19 mouse cellular contexts compared by ENCODE assay signal in genomic region chr6:137141247-137141820, GRCm38 (mm10). TPM values are rescaled to one million over a fixed set of nuclear protein-coding genes. Genes with fewer than 3 reads are reported as not detected.
DNase-seq lines count a peak whose midpoint lies in the region; ATAC-seq lines count a peak whose summit lies in the region.
"Had no signal": no experiment of that assay in that cellular context is flagged by ENCODE, and none has a peak within 500 bp of the region (broad histone marks: within the 10 kb centered on the region; RNA-seq: fewer than 3 reads in every experiment).

No protein-coding gene starts in this region.

- no peak overlapping the region; the same call in 1 of the 2 replicates for H3K4me2 ChIP-seq in heart, embryonic 13.5 days
- H3K4me2 ChIP-seq in lung, embryonic 15.5 days: no peak overlapping the region
- H3K4me2 ChIP-seq: limb, embryonic 15.5 days had no signal

- H3K9me3 ChIP-seq in heart, embryonic 13.5 days: no peaks in the 10 kb centered on the region
- H3K9me3 ChIP-seq in lung, embryonic 15.5 days: no peaks in the 10 kb centered on the region
- H3K9me3 ChIP-seq: limb, embryonic 15.5 days had no signal

- H3K4me3 ChIP-seq in heart, embryonic 13.5 days: no peak overlapping the region
- H3K4me3 ChIP-seq in lung, embryonic 15.5 days: no peak overlapping the region
- H3K4me3 ChIP-seq: limb, embryonic 15.5 days had no signal

- no peak for ATAC-seq in heart, embryonic 13.5 days (ENCODE audit: extremely low read depth, insufficient number of reproducible peaks, low FRiP score, low TSS enrichment)
- ATAC-seq in lung, embryonic 15.5 days (ENCODE audit: borderline replicate concordance, extremely low read depth, low FRiP score, low TSS enrichment): no peak
- ATAC-seq in hematopoietic stem cell, adult 5-6 weeks (replicated peaks in 1 of 2; ENCODE audit: insufficient read depth in 1 of 2, low FRiP score in 2 of 2, low TSS enrichment in 1 of 2, low read depth in 1 of 2, poor library complexity in 2 of 2, severe bottlenecking in 2 of 2): peak; percentile 43 to 44
- ATAC-seq: forebrain, embryonic 14.5 days; inflammation-experienced regulatory T-cells, adult 6 months; midbrain, embryonic 16.5 days had no signal

- H3K36me3 ChIP-seq in heart, embryonic 13.5 days: no peaks in the 10 kb centered on the region
- no peaks in the 10 kb centered on the region for H3K36me3 ChIP-seq in lung, embryonic 15.5 days
- H3K36me3 ChIP-seq: limb, embryonic 15.5 days had no signal

- peaks cover 70% of the 10 kb centered on the region for H3K4me1 ChIP-seq in heart, embryonic 13.5 days
- peaks cover 59% of the 10 kb centered on the region for H3K4me1 ChIP-seq in lung, embryonic 15.5 days

- H3K27me3 ChIP-seq in heart, embryonic 13.5 days (replicated peaks): no peaks in the 10 kb centered on the region
- H3K27me3 ChIP-seq in lung, embryonic 15.5 days: no peaks in the 10 kb centered on the region
- H3K27me3 ChIP-seq: CH12.LX; limb, embryonic 15.5 days had no signal

- 30% methylated on average over 5 of the region's 5 CpGs for WGBS in heart, embryonic 13.5 days
- WGBS in lung, embryonic 15.5 days: 34% methylated on average over 5 of the region's 5 CpGs

- H3K27ac ChIP-seq in heart, embryonic 13.5 days (replicated peaks): no peak overlapping the region
- H3K27ac ChIP-seq in lung, embryonic 15.5 days: peak overlapping the region; percentile 89; the same call in 1 of the 2 replicates
- H3K27ac ChIP-seq: macrophage had no signal

- H3K9ac ChIP-seq in heart, embryonic 13.5 days: 0 out of 2 replicates have a peak overlapping the region, but pooled peaks have one; percentile 28
- H3K9ac ChIP-seq in lung, embryonic 15.5 days: no peak overlapping the region
- H3K9ac ChIP-seq: limb, embryonic 15.5 days had no signal

- DNase-seq in adrenal gland, adult (ENCODE audit: inconsistent age in 2 of 2, low spot score in 1 of 2): peak; percentile 69 to 89
- no peak for DNase-seq in adrenal gland, postnatal 4 days (ENCODE audit: low spot score in 2 of 2)
- no peak for DNase-seq in heart, adult 8-10 months (ENCODE audit: low spot score)
- no peak for DNase-seq in lung, postnatal 25 days (ENCODE audit: low spot score)
- DNase-seq in gastrocnemius, postnatal 25 days: no peak
- DNase-seq: cerebellum, adult 2 months; heart, adult 18-20 months; heart, postnatal 4 days; kidney, postnatal 14 days; right cerebral cortex, postnatal 25 days had no signal

RNA-seq across cellular contexts. Expression of gene Rerg, which starts 29.0 kb away (rescaled TPM):
- 100 to 1,000 TPM; 110 to 116 TPM for total RNA-seq in adrenal gland, postnatal 4 days (2021)
- polyA plus RNA-seq in heart, embryonic 13.5 days (2015; fragmentation: Nextera tagmentation; extraction: Ambion mirVana): 4.5 and 5.2 TPM in 2 replicates
- 1 to 10 TPM; 2.4 to 3.0 (median 2.7) TPM for total RNA-seq in heart, adult 8-10 months (2022)
- 20.2 and 21.1 TPM in 2 replicates for polyA plus RNA-seq in lung, embryonic 15.5 days (2015; fragmentation: Nextera tagmentation; extraction: Ambion mirVana)
- total RNA-seq in hematopoietic stem cell, adult 5-6 weeks (2017): not detected in 2 replicates
- 1 to 10 TPM in 1 of 2 experiments, under 1 TPM in 1; 0.97 to 1.1 TPM for total RNA-seq in gastrocnemius, postnatal 25 days (2021)
- total RNA-seq: CH12.LX had no signal
- polyA plus RNA-seq: inflammation-experienced regulatory T-cells, adult 6 months; macrophage had no signal

Comparison
In these comparisons a context has a peak if more than half of its experiments do, and no peak if none do; other contexts are left out.
1. DNase-seq: peak in adrenal gland, adult (2 of 2); none in adrenal gland, postnatal 4 days (0 of 2), heart, adult 8-10 months (single experiment), lung, postnatal 25 days (single experiment) and gastrocnemius, postnatal 25 days (single experiment).
2. ATAC-seq: peak in hematopoietic stem cell, adult 5-6 weeks (2 of 2); none in heart, embryonic 13.5 days (single experiment) and lung, embryonic 15.5 days (single experiment).
3. RNA of gene Rerg, which starts 29.0 kb away (total RNA-seq): 110 to 116 TPM in adrenal gland, postnatal 4 days; 2.4 to 3.0 TPM in heart, adult 8-10 months, 0.97 to 1.1 TPM in gastrocnemius, postnatal 25 days and not detected in hematopoietic stem cell, adult 5-6 weeks; every median in the first group is over 10 times any median in the second.